Mouse (Mus musculus) G1E (cell line): Measurements from ENCODE around the gene Hdac6. TPM values are rescaled to one million over a fixed set of nuclear protein-coding genes. Genes with fewer than 3 reads are reported as not detected.
A peak's percentile ranks its signal among the peaks of the same experiment; 100 is the strongest.

Experiments
- ATAC-seq: 2 replicates; pipeline ENCODE4 v1.8.0; 2016; ENCODE audit warnings: mild to moderate bottlenecking; ENCODE audit not compliant: insufficient number of reproducible peaks, poor library complexity, low FRiP score, severe bottlenecking; ENCODE audit errors: extremely low read depth
- DNase-seq: peaks from one replicate; pipeline ENCODE4 v3.0.0; 2012; ENCODE audit warnings: low spot score
- H3K27me3 ChIP-seq: 2 replicates; pipeline ENCODE4 v1.6.1; 2012; ENCODE audit warnings: mild to moderate bottlenecking, low read length, inconsistent platforms; ENCODE audit not compliant: insufficient read depth
- H3K36me3 ChIP-seq: replicated peaks from 2 replicates; pipeline ENCODE3; 2012; ENCODE audit warnings: mild to moderate bottlenecking, inconsistent platforms
- H3K4me1 ChIP-seq: 2 replicates; pipeline ENCODE4 v1.6.1; 2012; ENCODE audit warnings: low read depth, low read length, inconsistent platforms, mixed read lengths; ENCODE audit not compliant: insufficient read depth
- H3K4me3 ChIP-seq: 2 replicates; pipeline ENCODE4 v1.5.1; 2012; ENCODE audit warnings: low read depth, mild to moderate bottlenecking, inconsistent platforms, low read length, moderate library complexity, mixed read lengths
- H3K9me3 ChIP-seq: replicated peaks from 2 replicates; pipeline ENCODE4 v1.6.1; 2012; ENCODE audit warnings: inconsistent platforms
- CTCF ChIP-seq: IDR thresholded peaks from 2 replicates; pipeline ENCODE4 v1.5.1; 2012; ENCODE audit warnings: low read depth, low read length, inconsistent platforms, mixed read lengths
- GATA1 ChIP-seq: IDR thresholded peaks from 2 replicates; pipeline ENCODE4 v1.6.1; 2012; ENCODE audit warnings: borderline replicate concordance, low read length, inconsistent platforms, mixed read lengths
- GATA2 ChIP-seq: IDR thresholded peaks from 2 replicates; pipeline ENCODE4 v1.6.1; 2012; ENCODE audit warnings: low read depth, low read length, inconsistent platforms, borderline replicate concordance
- POLR2AphosphoS5 ChIP-seq: IDR thresholded peaks from 2 replicates; pipeline ENCODE4 v1.6.1; 2012; ENCODE audit warnings: low read depth, low read length, inconsistent platforms; ENCODE audit not compliant: insufficient replicate concordance
- TAL1 ChIP-seq: conservative IDR thresholded peaks from 2 replicates; pipeline ENCODE4 v1.6.1; 2012; ENCODE audit warnings: low read depth, low read length, inconsistent platforms, mixed read lengths
- polyA plus RNA-seq: library from polyadenylated mRNA; stranded (reverse); fragments of >175 nt; gene quantifications from 2 replicates; pipeline ENCODE4 v1.2.3, GENCODE M21; 2012
- total RNA-seq, 2 experiments: library from RNA; stranded (forward) in 1 of 2; stranded (reverse) in 1 of 2; fragments of 200-1000 nt in 1 of 2; fragments of >200 nt in 1 of 2; fragmentation: Nextera tagmentation in 1 of 2; gene quantifications; 2 replicates each; pipeline ENCODE4 v1.2.3; 2014 to 2017

The Hdac6 gene
- total and polyA plus RNA-seq, 3 experiments = 6.5 to 17.2 (median 8.9) TPM

- ATAC-seq = no peak
Measured at GRCm38 (mm10) chrX:7907735-7908134, 40.0 kb downstream of the Hdac6 start, which contains the start of gene Gm10491. Gm10491 (minus strand) TSS chrX:7907835.

GRCm38 (mm10) chrX:7904441-7904840, 43.2 kb downstream of the Hdac6 start:
- H3K27me3 ChIP-seq = no peaks in the 10 kb centered on the region
- H3K36me3 ChIP-seq = peaks cover 61% of the 10 kb centered on the region
- H3K4me1 ChIP-seq = peaks cover 9% of the 10 kb centered on the region; the same call in 1 of the 2 replicates
- no peak for DNase-seq
- no peak for TF ChIP-seq POLR2AphosphoS5
- TF ChIP-seq GATA2 = no peak
- TF ChIP-seq TAL1 = no peak
- TF ChIP-seq CTCF = no peak
- TF ChIP-seq GATA1 = no peak
- ATAC-seq = no peak
- H3K9me3 ChIP-seq = no peaks in the 10 kb centered on the region
- no peak overlapping the region for H3K4me3 ChIP-seq

More at GRCm38 (mm10) chrX:7907735-7908134, 40.0 kb downstream of the Hdac6 start, which contains the start of gene Gm10491:
- peaks cover 44% of the 10 kb centered on the region for H3K36me3 ChIP-seq
- TF ChIP-seq TAL1 (no peak), GATA2 (no peak), GATA1 (no peak), CTCF (no peak), POLR2AphosphoS5 (no peak)
- no peaks in the 10 kb centered on the region for H3K4me1 ChIP-seq
- no peaks in the 10 kb centered on the region for H3K9me3 ChIP-seq
- no peak for DNase-seq
- no peaks in the 10 kb centered on the region for H3K27me3 ChIP-seq
- no peak within 1 kb of the TSS for H3K4me3 ChIP-seq

- DNase-seq (peak; percentile 77), ATAC-seq (peak; percentile 97)
- no peak for TF ChIP-seq TAL1
- no peak for TF ChIP-seq GATA2
- TF ChIP-seq GATA1 = no peak
- no peak for TF ChIP-seq POLR2AphosphoS5
- no peak for TF ChIP-seq CTCF
- Histone ChIP-seq H3K9me3 (no peaks in the 10 kb centered on the region), H3K4me1 (peaks cover 12% of the 10 kb centered on the region), H3K27me3 (no peaks in the 10 kb centered on the region), H3K4me3 (peak within 1 kb of the TSS; percentile 80), H3K36me3 (peaks cover 56% of the 10 kb centered on the region)
Measured at GRCm38 (mm10) chrX:7898880-7899874, 48.5 kb downstream of the Hdac6 start, which contains the start of the genes Pqbp1 and Timm17b. Pqbp1 (minus strand) TSS chrX:7899269. Timm17b (plus strand) TSS chrX:7899357.

- ATAC-seq = no peak
- peak overlapping the region; percentile 80 for H3K4me3 ChIP-seq
- no peak for TF ChIP-seq CTCF
- TF ChIP-seq GATA2 = no peak
- TF ChIP-seq POLR2AphosphoS5 = no peak
- no peak for TF ChIP-seq GATA1
- TF ChIP-seq TAL1 = no peak
- DNase-seq = no peak
- H3K4me1 ChIP-seq = peaks cover 12% of the 10 kb centered on the region
- no peaks in the 10 kb centered on the region for H3K9me3 ChIP-seq
- no peaks in the 10 kb centered on the region for H3K27me3 ChIP-seq
- peaks cover 57% of the 10 kb centered on the region for H3K36me3 ChIP-seq
Measured at GRCm38 (mm10) chrX:7898211-7898610, 49.5 kb downstream of the Hdac6 start.

DNA sequence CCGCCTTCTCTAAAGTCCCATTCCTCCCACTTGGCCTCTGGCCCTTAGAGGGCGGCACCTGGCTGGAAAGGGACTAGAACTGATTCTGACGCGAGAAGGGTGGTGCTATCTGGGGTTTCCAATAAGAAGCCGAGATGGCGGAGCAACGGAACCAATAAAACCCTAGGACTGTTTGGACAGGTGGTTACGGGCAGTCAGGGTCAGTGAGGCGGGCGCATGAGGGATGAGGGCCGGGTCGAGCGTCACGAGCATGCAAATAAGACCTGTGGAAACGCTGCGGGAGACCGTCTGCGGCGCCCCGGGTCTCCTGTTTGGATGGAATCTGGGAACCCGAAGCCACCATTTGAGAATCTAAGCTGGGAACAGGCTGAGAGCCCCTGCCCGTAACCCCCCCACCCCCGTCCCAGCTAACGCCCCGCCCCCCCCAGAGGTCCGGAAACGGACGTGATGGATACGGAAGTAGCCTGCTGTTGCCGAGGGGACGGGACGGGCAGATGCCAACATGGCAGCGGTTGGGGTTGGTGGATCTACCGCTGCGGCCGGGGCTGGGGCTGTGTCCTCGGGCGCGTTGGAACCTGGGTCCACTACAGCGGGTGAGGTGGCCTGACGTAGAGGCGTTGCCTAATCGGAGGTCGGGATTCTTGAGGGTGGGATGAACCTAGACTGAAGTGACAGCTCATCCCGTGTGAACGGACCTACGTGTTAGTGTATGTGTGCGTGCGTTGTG, 63.7 kb downstream of the Hdac6 start, which contains the start of gene Slc35a2:
Gene Slc35a2 (plus strand): TSS at position 188 of the 727 bp plus-strand sequence.
- H3K4me1 ChIP-seq = peaks cover 18% of the 10 kb centered on the region
- peak within 1 kb of the TSS; percentile 82 for H3K4me3 ChIP-seq
- H3K36me3 ChIP-seq = peaks cover 47% of the 10 kb centered on the region
- peak; percentile 75 for DNase-seq
- TF ChIP-seq GATA1 = no peak
- no peak for TF ChIP-seq CTCF
- TF ChIP-seq TAL1 = no peak
- TF ChIP-seq POLR2AphosphoS5 = no peak
- no peak for TF ChIP-seq GATA2
- ATAC-seq = peak; percentile 84
- H3K9me3 ChIP-seq = no peaks in the 10 kb centered on the region
- H3K27me3 ChIP-seq = no peaks in the 10 kb centered on the region

Other genes with a start within 250 kb of the Hdac6 start
Only the 20 nearest of the 24 such genes appear.
- gene Praf2, start 219.4 kb downstream of the Hdac6 start, total RNA-seq (2014; fragmentation: Nextera tagmentation) = 22.6 and 34.0 TPM in 2 replicates
- gene Praf2, start 219.4 kb downstream of the Hdac6 start, total RNA-seq (2017) = 5.0 and 5.7 TPM in 2 replicates
- gene Praf2, start 219.4 kb downstream of the Hdac6 start, polyA plus RNA-seq = 10.8 and 12.0 TPM in 2 replicates
- 1.4 and 2.3 TPM in 2 replicates for gene Ccdc120, start 197.0 kb downstream of the Hdac6 start, total RNA-seq (2014; fragmentation: Nextera tagmentation)
- gene Ccdc120, start 197.0 kb downstream of the Hdac6 start, total RNA-seq (2017) = 0.70 and 0.76 TPM in 2 replicates
- 10.2 and 12.2 TPM in 2 replicates for gene Ccdc120, start 197.0 kb downstream of the Hdac6 start, polyA plus RNA-seq
- 78.7 and 81.0 TPM in 2 replicates for gene Tfe3, start 185.3 kb downstream of the Hdac6 start, total RNA-seq (2014; fragmentation: Nextera tagmentation)
- 14.1 and 17.0 TPM in 2 replicates for gene Tfe3, start 185.3 kb downstream of the Hdac6 start, total RNA-seq (2017)
- gene Tfe3, start 185.3 kb downstream of the Hdac6 start, polyA plus RNA-seq = 51.8 and 65.1 TPM in 2 replicates
- gene Gripap1, start 158.1 kb downstream of the Hdac6 start, total RNA-seq (2014; fragmentation: Nextera tagmentation) = 77.0 and 116 TPM in 2 replicates
- 45.7 and 53.8 TPM in 2 replicates for gene Gripap1, start 158.1 kb downstream of the Hdac6 start, total RNA-seq (2017)
- 24.6 and 30.6 TPM in 2 replicates for gene Gripap1, start 158.1 kb downstream of the Hdac6 start, polyA plus RNA-seq
- gene Kcnd1, start 125.6 kb downstream of the Hdac6 start, total RNA-seq (2014; fragmentation: Nextera tagmentation) = 1.1 and 4.1 TPM in 2 replicates
- gene Kcnd1, start 125.6 kb downstream of the Hdac6 start, total RNA-seq (2017) = 0.23 and 0.27 TPM in 2 replicates
- 0.28 and 0.41 TPM in 2 replicates for gene Kcnd1, start 125.6 kb downstream of the Hdac6 start, polyA plus RNA-seq
- 68.1 and 71.8 TPM in 2 replicates for gene Otud5, start 106.5 kb downstream of the Hdac6 start, total RNA-seq (2014; fragmentation: Nextera tagmentation)
- 53.3 and 53.7 TPM in 2 replicates for gene Otud5, start 106.5 kb downstream of the Hdac6 start, total RNA-seq (2017)
- 84.0 and 86.5 TPM in 2 replicates for gene Otud5, start 106.5 kb downstream of the Hdac6 start, polyA plus RNA-seq
- 7.4 and 12.8 TPM in 2 replicates for gene Pim2, start 69.6 kb downstream of the Hdac6 start, total RNA-seq (2014; fragmentation: Nextera tagmentation)
- gene Pim2, start 69.6 kb downstream of the Hdac6 start, total RNA-seq (2017) = 1.8 and 2.2 TPM in 2 replicates
- gene Pim2, start 69.6 kb downstream of the Hdac6 start, polyA plus RNA-seq = 23.1 and 25.6 TPM in 2 replicates
- 9.6 and 13.5 TPM in 2 replicates for gene Slc35a2, start 63.9 kb downstream of the Hdac6 start, total RNA-seq (2014; fragmentation: Nextera tagmentation)
- gene Slc35a2, start 63.9 kb downstream of the Hdac6 start, total RNA-seq (2017) = 34.0 and 39.4 TPM in 2 replicates
- 75.8 and 107 TPM in 2 replicates for gene Slc35a2, start 63.9 kb downstream of the Hdac6 start, polyA plus RNA-seq
- gene Pqbp1, start 48.6 kb downstream of the Hdac6 start, total RNA-seq (2014; fragmentation: Nextera tagmentation) = 50.0 and 64.3 TPM in 2 replicates
- gene Pqbp1, start 48.6 kb downstream of the Hdac6 start, total RNA-seq (2017) = 146 and 162 TPM in 2 replicates
- gene Pqbp1, start 48.6 kb downstream of the Hdac6 start, polyA plus RNA-seq = 152 and 167 TPM in 2 replicates
- gene Timm17b, start 48.5 kb downstream of the Hdac6 start, total RNA-seq (2014; fragmentation: Nextera tagmentation) = 195 and 197 TPM in 2 replicates
- 72.9 and 78.8 TPM in 2 replicates for gene Timm17b, start 48.5 kb downstream of the Hdac6 start, total RNA-seq (2017)
- 122 and 139 TPM in 2 replicates for gene Timm17b, start 48.5 kb downstream of the Hdac6 start, polyA plus RNA-seq
- not detected in 2 replicates for gene Gm10491, start 40.1 kb downstream of the Hdac6 start, total RNA-seq (2014; fragmentation: Nextera tagmentation)
- not detected in 2 replicates for gene Gm10491, start 40.1 kb downstream of the Hdac6 start, total RNA-seq (2017)
- not detected in 2 replicates for gene Gm10491, start 40.1 kb downstream of the Hdac6 start, polyA plus RNA-seq
- gene Gm10490, start 38.3 kb downstream of the Hdac6 start, total RNA-seq (2014; fragmentation: Nextera tagmentation) = not detected in 2 replicates
- gene Gm10490, start 38.3 kb downstream of the Hdac6 start, total RNA-seq (2017) = 1.5 TPM in 1 of 2 replicates, not detected in the other
- not detected in 2 replicates for gene Gm10490, start 38.3 kb downstream of the Hdac6 start, polyA plus RNA-seq
- gene Pcsk1n, start 28.1 kb downstream of the Hdac6 start, total RNA-seq (2014; fragmentation: Nextera tagmentation) = not detected in 2 replicates
- not detected in 2 replicates for gene Pcsk1n, start 28.1 kb downstream of the Hdac6 start, total RNA-seq (2017)
- not detected in 2 replicates for gene Pcsk1n, start 28.1 kb downstream of the Hdac6 start, polyA plus RNA-seq
- gene Eras, start 19.3 kb downstream of the Hdac6 start, total RNA-seq (2014; fragmentation: Nextera tagmentation) = not detected in 2 replicates
- not detected in 2 replicates for gene Eras, start 19.3 kb downstream of the Hdac6 start, total RNA-seq (2017)
- not detected in 2 replicates for gene Eras, start 19.3 kb downstream of the Hdac6 start, polyA plus RNA-seq
- 93.3 and 105 TPM in 2 replicates for gene Gata1, start 30.2 kb upstream of the Hdac6 start, total RNA-seq (2014; fragmentation: Nextera tagmentation)
- gene Gata1, start 30.2 kb upstream of the Hdac6 start, total RNA-seq (2017) = 38.1 and 41.0 TPM in 2 replicates
- gene Gata1, start 30.2 kb upstream of the Hdac6 start, polyA plus RNA-seq = 46.2 and 48.8 TPM in 2 replicates
- not detected in 2 replicates for gene Glod5, start 70.6 kb upstream of the Hdac6 start, total RNA-seq (2014; fragmentation: Nextera tagmentation)
- gene Glod5, start 70.6 kb upstream of the Hdac6 start, total RNA-seq (2017) = not detected in 2 replicates
- not detected in 2 replicates for gene Glod5, start 70.6 kb upstream of the Hdac6 start, polyA plus RNA-seq
- gene Suv39h1, start 126.9 kb upstream of the Hdac6 start, total RNA-seq (2014; fragmentation: Nextera tagmentation) = 64.5 and 66.6 TPM in 2 replicates
- 69.7 and 70.5 TPM in 2 replicates for gene Suv39h1, start 126.9 kb upstream of the Hdac6 start, total RNA-seq (2017)
- 15.0 and 23.6 TPM in 2 replicates for gene Suv39h1, start 126.9 kb upstream of the Hdac6 start, polyA plus RNA-seq
- 86.1 and 101 TPM in 2 replicates for gene Was, start 142.6 kb upstream of the Hdac6 start, total RNA-seq (2014; fragmentation: Nextera tagmentation)
- gene Was, start 142.6 kb upstream of the Hdac6 start, total RNA-seq (2017) = 99.6 and 105 TPM in 2 replicates
- gene Was, start 142.6 kb upstream of the Hdac6 start, polyA plus RNA-seq = 198 and 247 TPM in 2 replicates
- 22.2 and 31.1 TPM in 2 replicates for gene Wdr13, start 185.0 kb upstream of the Hdac6 start, total RNA-seq (2014; fragmentation: Nextera tagmentation)
- 24.6 and 27.6 TPM in 2 replicates for gene Wdr13, start 185.0 kb upstream of the Hdac6 start, total RNA-seq (2017)
- gene Wdr13, start 185.0 kb upstream of the Hdac6 start, polyA plus RNA-seq = 30.1 and 34.3 TPM in 2 replicates
- 460 and 585 TPM in 2 replicates for gene Rbm3, start 198.0 kb upstream of the Hdac6 start, total RNA-seq (2014; fragmentation: Nextera tagmentation)
- gene Rbm3, start 198.0 kb upstream of the Hdac6 start, total RNA-seq (2017) = 1,150 and 1,311 TPM in 2 replicates
- 125 and 248 TPM in 2 replicates for gene Rbm3, start 198.0 kb upstream of the Hdac6 start, polyA plus RNA-seq